Mouse (Mus musculus) cerebellum, adult 2 months (tissue): Measurements from ENCODE around the gene Fgfr2. TPM values are rescaled to one million over a fixed set of nuclear protein-coding genes. Genes with fewer than 3 reads are reported as not detected.

Source experiments
- DNase-seq, 2 experiments: peaks; one replicate each; pipeline ENCODE4 v3.0.0; 2021
- H3K27ac ChIP-seq: fragments of 200-500 bp; 2 replicates; pipeline ENCODE4 v1.5.1; 2012; ENCODE audit warnings: low read length, control low read depth, inconsistent platforms; ENCODE audit not compliant: insufficient read depth
- H3K27me3 ChIP-seq: fragments of 200-500 bp; 2 replicates; pipeline ENCODE4 v1.6.1; 2012; ENCODE audit warnings: inconsistent platforms, mild to moderate bottlenecking, low read length, moderate library complexity; ENCODE audit not compliant: control insufficient read depth, insufficient read depth
- H3K4me1 ChIP-seq: fragments of 200-500 bp; 2 replicates; pipeline ENCODE4 v1.6.1; 2011; ENCODE audit warnings: low read length; ENCODE audit not compliant: control insufficient read depth, insufficient read depth
- H3K4me3 ChIP-seq: fragments of 200-500 bp; replicated peaks from 2 replicates; pipeline ENCODE3; 2011; ENCODE audit warnings: mild to moderate bottlenecking, low read depth, low read length, control low read depth; ENCODE audit not compliant: insufficient read depth
- CTCF ChIP-seq: fragments of 200-500 bp; IDR thresholded peaks from 2 replicates; pipeline ENCODE4 v1.5.1; 2011; ENCODE audit warnings: low read depth, mild to moderate bottlenecking, control low read depth, low read length, moderate library complexity, borderline replicate concordance; ENCODE audit not compliant: insufficient read depth
- POLR2A ChIP-seq: fragments of 200-500 bp; IDR thresholded peaks from 2 replicates; pipeline ENCODE4 v1.6.1; 2011; ENCODE audit warnings: low read length, control low read depth, borderline replicate concordance; ENCODE audit not compliant: insufficient read depth
- WGBS: fragments of 180-500 bp; shearing (Covaris S2); methylation state at CpG from one replicate; pipeline ENCODE4 v1.1.7; 2018; 5-methylcytosine and 5-hydroxymethylcytosine counted together
- polyA plus RNA-seq: library from polyadenylated mRNA; depleted of rRNA; stranded (reverse); fragments of >200 nt; gene quantifications from 2 replicates; pipeline ENCODE4 v1.2.3, GENCODE M21; 2012

The Fgfr2 gene
- polyA plus RNA-seq, 1 experiment = 95.3 TPM

- no peak overlapping the region for H3K4me3 ChIP-seq
- WGBS = 87% methylated on average over 7 of the region's 7 CpGs
- TF ChIP-seq CTCF = no peak
- TF ChIP-seq POLR2A = no peak
Measured at GRCm38 (mm10) chr7:130756343-130756835, 2366.8 kb downstream of the Fgfr2 start.

GRCm38 (mm10) chr7:130754790-130755189, 2368.4 kb downstream of the Fgfr2 start:
- H3K27ac ChIP-seq = no peak overlapping the region
- 26% methylated on average over 2 of the region's 2 CpGs for WGBS
- H3K4me3 ChIP-seq = no peak overlapping the region
- H3K4me1 ChIP-seq = peaks cover 4% of the 10 kb centered on the region; the same call in 1 of the 2 replicates
- TF ChIP-seq POLR2A (no peak), CTCF (peak; percentile 73; the same call in 1 of the 2 replicates)
- DNase-seq = peak; percentile 46 to 54
- H3K27me3 ChIP-seq = no peaks in the 10 kb centered on the region

More at GRCm38 (mm10) chr7:130756343-130756835, 2366.8 kb downstream of the Fgfr2 start:
- Histone ChIP-seq H3K27ac (no peak overlapping the region), H3K27me3 (no peaks in the 10 kb centered on the region), H3K4me1 (no peaks in the 10 kb centered on the region)
- no peak for DNase-seq

GRCm38 (mm10) chr7:130751678-130752077, 2371.5 kb downstream of the Fgfr2 start:
- no peak overlapping the region for H3K27ac ChIP-seq
- WGBS = 66% methylated on average over 9 of the region's 9 CpGs

GRCm38 (mm10) chr7:130750752-130751490, 2372.2 kb downstream of the Fgfr2 start:
- Histone ChIP-seq H3K27me3 (no peaks in the 10 kb centered on the region), H3K4me3 (no peak overlapping the region), H3K4me1 (peaks cover 7% of the 10 kb centered on the region; the same call in 1 of the 2 replicates), H3K27ac (no peak overlapping the region)
- WGBS = 46% methylated on average over 17 of the region's 17 CpGs
- no peak for DNase-seq
- no peak for TF ChIP-seq CTCF

More at GRCm38 (mm10) chr7:130751678-130752077, 2371.5 kb downstream of the Fgfr2 start:
- TF ChIP-seq CTCF = no peak
- no peak for TF ChIP-seq POLR2A
- Histone ChIP-seq H3K27me3 (no peaks in the 10 kb centered on the region), H3K4me1 (peaks cover 7% of the 10 kb centered on the region; the same call in 1 of the 2 replicates), H3K4me3 (no peak overlapping the region)
- DNase-seq = no peak

- TF ChIP-seq CTCF (no peak), POLR2A (no peak)
- Histone ChIP-seq H3K4me3 (no peak overlapping the region), H3K27ac (no peak overlapping the region), H3K27me3 (no peaks in the 10 kb centered on the region), H3K4me1 (peaks cover 7% of the 10 kb centered on the region; the same call in 1 of the 2 replicates)
- 62% methylated on average over 4 of the region's 4 CpGs for WGBS
- DNase-seq = no peak
Measured at GRCm38 (mm10) chr7:130749165-130749564, 2374.0 kb downstream of the Fgfr2 start.

- H3K4me3 ChIP-seq = no peak overlapping the region
- TF ChIP-seq POLR2A (no peak), CTCF (no peak)
- no peaks in the 10 kb centered on the region; the same call in 1 of the 2 replicates for H3K4me1 ChIP-seq
- H3K27me3 ChIP-seq = no peaks in the 10 kb centered on the region
- no peak for DNase-seq
- WGBS = 85% methylated on average over 9 of the region's 9 CpGs
- no peak overlapping the region for H3K27ac ChIP-seq
Measured at GRCm38 (mm10) chr7:130743239-130744025, 2379.7 kb downstream of the Fgfr2 start.

- TF ChIP-seq CTCF (no peak), POLR2A (no peak)
- H3K4me1 ChIP-seq = no peaks in the 10 kb centered on the region; the same call in 1 of the 2 replicates
- WGBS = 79% methylated on average over 4 of the region's 4 CpGs
- no peak for DNase-seq
- H3K4me3 ChIP-seq = no peak overlapping the region
- no peak overlapping the region for H3K27ac ChIP-seq
- H3K27me3 ChIP-seq = no peaks in the 10 kb centered on the region
Measured at GRCm38 (mm10) chr7:130741099-130741498, 2382.1 kb downstream of the Fgfr2 start.
